Mouse (Mus musculus): ENCODE data around the gene Ptk7.
"Not testable (repeated sequence)": the region's sequence is repeated elsewhere in the genome, so short reads cannot be mapped to it uniquely, and the experiment has no call there.

Ptk7 gene

DNA sequence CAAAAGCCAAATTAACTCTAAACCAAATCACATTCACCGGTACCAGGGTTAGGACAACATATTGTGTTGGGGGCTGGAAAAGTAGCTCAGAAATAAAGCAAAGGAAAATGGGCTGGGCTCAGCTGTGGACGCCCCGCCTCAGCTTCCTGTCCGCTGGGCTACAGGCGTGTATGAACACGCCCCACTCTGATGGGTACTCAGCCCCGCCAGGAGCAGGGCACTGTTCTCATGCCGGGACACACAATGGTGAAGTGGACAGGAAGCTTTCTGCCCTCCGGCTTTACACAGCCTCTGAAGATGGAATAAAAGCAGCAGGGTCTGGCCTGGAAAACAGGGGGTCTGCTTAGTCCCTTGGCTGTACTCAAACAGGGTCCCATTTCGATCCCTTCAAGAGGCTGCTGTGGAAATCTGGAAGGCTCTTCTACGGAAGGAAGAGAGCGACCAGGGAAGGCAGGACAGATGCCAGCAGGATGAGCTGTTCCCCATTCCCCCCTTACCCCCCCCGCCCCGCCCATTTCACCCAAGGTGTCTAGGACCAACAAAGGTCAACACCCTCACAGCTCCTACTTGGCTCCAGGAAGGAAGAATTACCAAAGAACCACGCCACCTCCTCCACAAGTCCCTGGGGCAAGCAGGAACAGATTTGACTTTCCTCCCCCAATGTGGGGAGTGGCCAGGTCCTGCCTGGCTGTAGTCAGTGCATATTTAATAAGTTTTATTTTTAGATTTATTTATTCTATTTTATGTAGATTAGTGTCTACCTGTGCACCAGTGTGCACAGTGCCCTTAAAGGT, 19.4 kb downstream of the Ptk7 start:
- DNase-seq (ENCODE audit: low read depth, low spot score): no peak

DNA sequence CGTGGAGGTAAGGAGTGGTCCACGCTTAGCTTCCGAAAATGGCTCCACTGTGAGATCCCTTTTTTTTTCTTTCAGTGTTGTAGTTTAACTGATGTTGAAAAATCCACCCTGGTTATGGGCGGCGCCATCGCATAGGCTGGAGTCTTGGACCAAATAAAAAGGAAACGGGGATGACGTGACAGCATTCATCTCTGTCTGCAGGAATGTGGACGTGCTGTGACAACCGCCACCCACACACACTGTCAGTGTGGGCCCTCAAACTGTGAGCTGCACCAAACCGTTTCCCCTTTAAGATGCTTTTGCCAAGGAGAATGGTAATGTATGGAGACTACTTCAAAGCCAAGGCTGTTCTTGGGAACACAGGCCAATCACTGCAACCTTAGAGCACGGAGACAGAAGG, 23.3 kb downstream of the Ptk7 start:
- no peak for DNase-seq (ENCODE audit: low read depth, low spot score)

DNA sequence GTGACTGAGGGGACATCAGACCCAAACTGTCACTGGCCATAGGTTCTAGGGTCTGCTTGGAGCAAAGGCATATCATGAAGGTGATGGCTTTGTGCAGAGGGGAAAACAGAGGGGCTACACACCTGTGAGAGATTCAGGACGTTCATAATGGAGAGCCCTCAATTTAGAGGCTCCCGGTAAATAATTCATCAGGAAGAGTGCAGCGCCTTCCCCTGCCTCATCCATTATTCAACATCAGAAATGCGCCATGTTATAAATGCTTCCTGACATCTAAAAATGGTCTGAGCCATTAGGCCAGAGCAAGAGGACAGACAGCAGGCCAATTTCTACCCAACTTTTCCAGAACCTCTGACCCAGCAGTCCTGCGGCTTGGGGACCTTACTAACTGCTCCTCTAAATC, 24.2 kb downstream of the Ptk7 start:
- no peak for DNase-seq (ENCODE audit: low read depth, low spot score)

DNA sequence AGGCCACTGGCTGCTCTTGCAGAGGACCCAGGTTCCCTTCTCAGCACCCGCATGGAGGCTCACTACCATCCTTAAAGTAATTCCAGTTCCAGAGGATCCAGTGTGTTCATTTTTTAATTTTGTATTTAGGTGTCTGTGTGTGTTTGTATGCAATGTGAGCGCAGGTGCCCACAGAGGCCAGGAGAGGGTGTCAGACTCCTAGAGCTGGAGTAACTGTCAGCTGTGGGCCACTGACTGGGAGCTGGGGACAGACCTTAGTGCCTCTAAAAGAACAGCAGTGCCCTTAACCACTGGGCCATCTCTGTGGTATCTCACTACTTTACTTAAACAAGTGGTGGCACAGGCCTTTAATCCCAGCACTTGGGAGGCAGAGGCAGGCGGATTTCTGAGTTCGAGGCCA, 26.1 kb downstream of the Ptk7 start:
- DNase-seq (ENCODE audit: low read depth, low spot score): no peak

DNA sequence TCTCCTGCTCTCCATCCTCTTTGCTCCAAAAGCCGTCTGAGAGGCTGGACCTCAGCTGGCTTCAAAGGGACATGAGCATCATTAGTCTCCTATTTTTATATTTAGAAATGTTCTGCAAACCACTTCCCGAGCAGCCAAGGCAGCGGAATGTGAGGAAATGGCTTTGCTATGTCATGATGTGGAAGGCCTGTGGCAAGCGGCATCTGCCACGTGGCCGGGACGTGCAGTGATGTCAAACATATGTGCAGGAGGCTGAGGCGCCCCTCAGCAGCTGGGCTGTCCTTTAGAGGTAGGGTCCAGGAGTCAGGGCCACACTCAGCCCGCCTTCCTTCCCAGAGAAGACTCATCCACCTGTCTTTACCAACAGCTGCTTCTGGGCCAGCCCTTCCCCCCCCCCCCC, 27.1 kb downstream of the Ptk7 start:
- no peak for DNase-seq (ENCODE audit: low read depth, low spot score)

DNA sequence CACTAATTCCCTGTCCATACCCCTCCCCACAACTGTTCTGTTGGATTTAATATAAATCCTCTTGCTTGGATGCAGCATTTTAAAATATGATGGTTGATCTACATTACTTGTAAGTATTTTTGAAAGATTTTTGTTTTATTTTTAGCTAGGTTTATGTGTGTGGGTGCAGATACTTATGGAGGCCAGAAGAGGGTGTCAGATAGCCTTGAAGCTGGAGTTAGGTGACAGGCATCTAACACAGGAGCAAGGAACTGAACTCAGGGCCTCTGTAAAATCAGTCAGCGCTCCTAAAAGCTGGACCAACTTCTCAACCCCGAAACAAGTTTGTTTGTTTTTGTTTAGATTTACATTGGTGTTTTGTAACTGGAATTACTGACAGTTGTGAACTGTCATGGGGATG, 28.7 kb downstream of the Ptk7 start:
- DNase-seq (ENCODE audit: low read depth, low spot score): peak; percentile 71

DNA sequence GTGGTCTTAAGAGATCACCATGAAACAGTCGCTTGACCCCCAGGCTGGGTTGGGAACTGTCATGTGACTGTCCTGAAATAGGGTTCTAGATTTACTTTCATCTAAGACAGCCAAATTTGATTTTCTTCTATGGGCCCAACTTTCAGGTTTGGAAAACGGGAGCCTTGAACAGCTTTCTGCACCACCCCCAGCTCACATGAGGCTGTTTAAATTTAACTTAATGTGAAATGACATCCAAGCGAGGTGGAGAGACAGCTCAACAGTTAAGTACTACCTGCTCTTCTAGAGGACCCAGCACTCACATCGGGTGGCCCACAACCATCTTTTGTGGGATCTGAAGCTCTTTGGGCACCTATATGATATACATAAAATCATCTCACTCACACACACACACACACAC, 30.3 kb downstream of the Ptk7 start:
- DNase-seq (ENCODE audit: low read depth, low spot score): no peak

DNA sequence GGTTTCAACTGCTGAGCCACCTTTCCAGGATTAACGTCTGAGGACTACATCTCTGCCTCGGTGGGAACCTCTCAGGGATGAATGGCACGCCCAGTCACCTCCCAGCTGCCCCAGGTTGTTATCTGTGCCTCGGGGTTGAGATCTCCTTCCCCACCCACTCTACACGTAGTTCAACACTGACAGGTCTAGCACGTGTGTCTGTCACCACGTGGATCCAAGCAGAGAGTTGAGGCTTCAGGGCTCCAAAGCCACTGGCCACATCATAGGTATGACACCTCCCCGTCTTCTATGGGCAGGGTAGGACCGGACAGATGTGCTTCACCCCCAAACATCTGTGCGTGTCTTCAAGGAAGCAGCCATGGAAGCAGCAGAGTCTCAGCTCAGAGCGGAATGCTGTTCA, 31.3 kb downstream of the Ptk7 start:
- DNase-seq (ENCODE audit: low read depth, low spot score): no peak

DNA sequence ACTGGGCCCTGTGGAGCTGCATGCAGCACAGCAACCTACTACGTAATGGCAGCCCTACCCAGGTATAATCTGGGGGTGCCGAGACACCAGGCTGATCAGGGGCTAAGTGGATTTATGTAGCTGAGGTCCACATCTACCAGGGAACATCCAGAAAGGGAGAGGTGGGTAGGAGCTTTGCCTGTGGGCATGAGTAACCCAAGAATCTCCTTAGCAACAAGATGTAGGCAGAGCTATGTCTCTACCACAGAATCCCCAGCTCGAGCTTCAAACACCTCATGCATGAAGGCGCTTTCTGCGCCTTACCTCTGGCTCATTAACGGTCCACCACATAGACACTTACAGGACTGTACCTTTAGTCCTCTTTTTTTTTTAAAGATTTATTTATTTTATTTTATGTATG, 34.0 kb downstream of the Ptk7 start:
- no peak for DNase-seq (ENCODE audit: low read depth, low spot score)

DNA sequence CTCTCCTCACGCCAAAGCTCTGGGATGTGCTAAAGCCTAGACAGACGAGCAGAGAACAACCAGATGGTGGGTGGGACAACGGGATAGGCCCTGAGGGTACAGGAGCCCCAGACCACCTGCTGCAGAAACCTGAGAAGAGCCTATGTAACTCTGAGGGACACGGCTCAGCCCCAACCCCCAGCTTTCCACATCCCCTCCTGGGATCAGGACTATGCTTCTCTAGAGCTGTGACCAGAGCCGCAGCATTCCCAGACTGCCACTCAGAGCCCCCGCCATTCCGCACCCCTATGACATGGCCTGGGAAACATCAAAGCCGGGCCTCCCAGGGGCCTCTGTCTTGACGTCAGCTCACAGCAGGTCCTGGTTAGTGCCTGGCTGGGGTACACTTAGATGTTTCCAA, 34.7 kb downstream of the Ptk7 start:
- no peak for DNase-seq (ENCODE audit: low read depth, low spot score)

DNA sequence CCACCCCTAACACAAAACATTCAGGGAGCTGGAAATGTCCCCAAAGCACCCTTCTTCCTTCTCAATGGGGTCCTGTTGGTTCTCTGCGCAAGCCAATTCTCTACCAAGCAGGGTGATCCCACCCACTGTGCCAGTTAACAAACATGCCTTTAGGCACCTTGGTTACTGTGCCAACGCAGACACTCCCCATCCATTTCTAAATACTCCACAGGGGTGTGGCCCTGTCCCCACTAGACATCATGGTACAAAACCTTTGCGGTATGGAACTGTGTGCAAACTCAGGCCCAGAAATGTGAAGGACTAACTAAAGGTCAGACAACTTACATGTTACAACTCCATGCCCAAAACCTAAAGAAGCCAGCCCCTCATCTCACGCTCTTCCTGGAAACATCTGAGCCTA, 36.2 kb downstream of the Ptk7 start:
- DNase-seq (ENCODE audit: low read depth, low spot score): no peak

DNA sequence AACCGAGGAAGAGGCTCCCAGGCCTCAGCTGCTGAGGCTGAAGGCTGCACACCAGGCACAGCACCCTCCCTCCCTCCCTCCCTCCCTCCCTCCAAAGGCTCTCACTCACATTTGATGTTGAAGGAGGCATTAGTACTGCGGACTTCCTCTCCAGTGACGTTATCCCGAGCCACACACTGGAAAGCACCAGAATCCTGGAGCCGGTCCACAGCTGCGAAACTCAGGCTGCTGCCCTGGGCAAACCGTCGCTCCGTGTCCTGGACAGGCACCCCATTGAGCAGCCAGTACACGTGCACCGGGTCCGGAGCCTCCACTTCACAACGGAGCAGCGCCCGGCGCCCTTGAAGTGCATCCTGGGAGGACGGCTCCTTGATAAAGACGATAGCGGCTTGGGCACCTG, 37.9 kb downstream of the Ptk7 start:
- DNase-seq (ENCODE audit: low read depth, low spot score): no peak

DNA sequence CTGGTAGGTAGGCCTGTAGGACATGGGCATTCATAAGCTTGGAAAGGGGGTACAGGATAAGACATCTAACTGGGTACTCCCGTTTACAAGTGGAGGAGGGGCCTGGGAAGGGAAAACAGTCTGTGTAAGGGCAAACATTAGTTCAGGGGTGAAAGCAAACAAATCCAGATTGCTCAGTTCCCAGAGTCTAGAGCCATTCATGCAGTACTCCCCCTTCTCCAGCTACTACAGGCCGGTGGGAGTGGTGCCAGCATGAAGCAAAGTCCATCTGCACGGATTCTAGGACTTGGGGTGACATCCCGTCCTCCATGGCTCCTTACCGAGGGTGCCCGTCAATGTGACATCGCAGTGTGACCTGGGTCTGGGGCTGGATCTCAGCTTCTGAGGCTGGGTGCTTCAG, 38.9 kb downstream of the Ptk7 start:
- DNase-seq (ENCODE audit: low read depth, low spot score): no peak

DNA sequence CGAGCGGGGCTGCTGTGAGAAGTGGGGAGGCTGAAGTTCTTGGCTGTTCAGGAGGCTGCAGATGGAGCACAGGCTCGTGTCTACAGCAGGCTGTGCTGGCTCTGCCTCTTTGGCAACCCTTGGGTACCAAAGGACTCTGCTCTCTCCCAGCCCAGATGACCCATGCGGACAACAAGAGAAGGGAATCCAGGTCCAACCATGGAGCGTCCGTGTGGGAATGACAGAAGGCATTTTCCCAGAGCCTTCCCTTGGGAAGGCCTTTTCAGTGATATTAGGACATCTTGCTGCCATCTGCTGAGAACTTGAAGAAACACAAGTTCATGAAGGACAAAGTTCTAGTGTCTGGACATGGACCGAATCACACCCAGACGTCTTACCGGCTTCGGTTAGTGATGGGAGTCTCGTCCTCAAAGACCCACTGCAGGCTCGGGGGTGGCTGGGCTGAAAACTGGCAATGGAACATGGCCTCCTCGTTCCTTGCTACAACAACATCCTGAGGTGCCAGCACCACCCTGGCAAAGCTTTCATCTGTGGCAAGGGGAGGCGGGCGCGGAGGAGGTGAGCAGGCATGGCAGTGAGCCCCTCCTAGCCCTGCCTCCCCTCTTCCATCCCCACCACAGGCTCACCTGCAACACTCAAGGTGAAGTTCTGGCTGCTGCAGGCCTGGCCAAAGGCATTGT, 39.5 kb downstream of the Ptk7 start:
- DNase-seq (ENCODE audit: low read depth, low spot score): no peak

DNA sequence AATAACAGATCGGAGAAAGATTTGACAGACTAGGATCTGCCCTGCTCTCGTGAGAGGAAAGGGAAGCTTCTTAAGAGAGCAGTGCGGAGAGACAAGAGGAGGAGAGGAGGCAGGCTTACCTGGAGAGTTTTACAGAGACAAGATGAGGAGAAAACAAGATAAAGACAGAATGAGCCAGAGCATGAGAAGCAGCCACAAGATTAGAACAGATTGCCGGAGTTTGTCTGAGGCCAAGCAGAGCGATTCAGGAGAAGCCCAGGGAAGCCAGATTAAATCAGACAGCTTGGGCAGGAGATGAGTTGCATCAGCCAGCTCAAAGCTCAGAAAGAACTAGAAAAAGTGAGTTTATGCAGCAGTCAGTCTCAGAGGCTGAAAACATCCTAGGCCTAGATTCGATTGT, 40.4 kb downstream of the Ptk7 start:
- no peak for DNase-seq (ENCODE audit: low read depth, low spot score)

DNA sequence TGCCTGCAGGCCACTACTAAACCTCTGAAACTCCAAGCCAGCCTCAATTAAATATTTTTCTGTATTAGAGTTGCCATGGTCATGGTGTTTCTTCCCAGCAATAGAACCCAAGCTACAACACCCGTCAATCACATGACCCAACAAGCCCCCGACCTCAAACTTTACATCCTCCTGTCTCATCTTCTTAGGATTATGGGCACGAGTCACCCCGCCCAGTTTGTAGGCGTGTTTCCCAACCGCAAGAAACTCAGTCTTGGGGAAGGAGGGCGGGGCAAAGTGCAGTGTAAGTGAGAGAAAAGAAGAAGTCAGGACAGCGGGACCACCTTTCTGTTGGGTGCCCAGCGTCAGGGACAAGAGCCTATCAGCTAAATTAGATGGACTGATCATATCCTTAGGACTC, 41.1 kb downstream of the Ptk7 start:
- DNase-seq (ENCODE audit: low read depth, low spot score): no peak

DNA sequence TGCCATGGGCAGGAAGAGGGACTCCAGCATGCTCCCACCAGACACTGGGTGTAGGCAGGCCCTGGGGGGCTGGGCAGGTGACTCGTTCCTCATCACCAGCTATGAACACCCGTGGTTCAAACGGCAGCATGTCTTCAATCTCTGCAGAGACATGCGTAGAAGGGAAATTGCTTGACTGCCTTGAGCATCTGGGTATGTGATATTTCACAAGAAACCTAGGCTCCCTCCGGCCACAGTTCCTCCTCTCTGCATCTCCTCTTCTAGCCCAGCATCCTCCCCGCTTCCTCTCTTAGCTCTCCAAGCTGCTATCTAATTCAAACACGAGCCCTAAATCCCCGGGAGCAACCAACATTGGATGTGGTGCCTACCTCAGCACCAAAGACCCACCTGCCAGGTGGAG, 43.0 kb downstream of the Ptk7 start:
- no peak for DNase-seq (ENCODE audit: low read depth, low spot score)

DNA sequence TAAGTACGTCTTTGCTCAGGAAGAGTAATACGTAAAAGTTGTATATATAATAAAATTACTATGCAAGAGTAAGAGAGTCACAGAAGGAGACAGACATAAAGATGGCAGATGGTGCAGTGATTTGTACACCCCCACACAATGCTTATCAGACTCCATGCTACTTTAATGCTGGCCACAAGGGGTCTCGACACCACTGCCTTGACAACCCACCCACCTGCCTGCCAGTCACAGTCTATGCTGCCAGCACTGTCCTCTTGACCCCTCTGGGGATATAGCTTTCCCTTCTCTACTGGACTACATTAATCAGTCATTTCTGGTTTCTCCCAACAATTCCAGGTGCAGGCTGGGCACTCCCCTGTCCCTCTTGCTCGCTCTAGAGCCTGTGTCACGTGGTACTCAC, 50.7 kb downstream of the Ptk7 start:
- DNase-seq (ENCODE audit: low read depth, low spot score): no peak

DNA sequence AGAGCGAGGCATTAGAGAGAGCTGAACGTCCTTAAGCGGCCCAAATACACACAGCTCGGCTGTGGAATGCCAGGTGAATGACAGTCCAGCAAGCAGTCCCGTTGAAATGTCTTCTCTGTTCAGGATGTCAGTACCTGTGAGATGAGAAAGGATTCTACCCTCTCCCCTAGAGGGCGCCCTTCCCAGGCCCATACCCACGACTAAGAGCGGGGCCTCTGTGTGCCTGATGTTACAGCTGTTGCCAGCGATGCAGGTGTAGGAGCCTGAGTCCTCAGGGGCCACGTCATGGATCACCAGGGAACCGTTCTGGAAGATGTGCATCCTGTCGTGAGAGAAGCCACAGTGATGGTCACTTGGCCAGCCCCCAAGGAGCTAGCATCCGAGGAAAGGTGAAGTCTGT, 53.2 kb downstream of the Ptk7 start:
- peak; percentile 59 for DNase-seq (ENCODE audit: low read depth, low spot score)

DNA sequence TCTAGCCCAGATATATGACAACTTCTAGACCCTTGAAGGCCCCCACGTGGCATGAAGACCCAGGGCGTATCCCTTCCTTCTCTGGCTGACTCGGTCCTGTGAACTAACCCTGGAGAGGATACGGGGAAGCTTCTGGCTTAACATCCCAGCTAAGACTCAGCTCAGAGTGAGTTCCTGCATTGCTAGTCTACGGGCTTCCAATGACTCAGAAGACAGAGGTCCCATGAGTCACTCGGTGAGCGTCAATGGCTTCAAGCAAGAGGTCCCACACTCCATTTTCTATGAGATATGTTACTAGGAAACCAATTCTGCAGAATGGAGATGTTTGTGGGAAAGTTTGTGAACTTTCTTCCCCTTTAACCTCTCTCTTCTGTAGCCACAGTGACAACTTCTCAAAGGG, 54.8 kb downstream of the Ptk7 start:
- no peak for DNase-seq (ENCODE audit: low read depth, low spot score)

DNA sequence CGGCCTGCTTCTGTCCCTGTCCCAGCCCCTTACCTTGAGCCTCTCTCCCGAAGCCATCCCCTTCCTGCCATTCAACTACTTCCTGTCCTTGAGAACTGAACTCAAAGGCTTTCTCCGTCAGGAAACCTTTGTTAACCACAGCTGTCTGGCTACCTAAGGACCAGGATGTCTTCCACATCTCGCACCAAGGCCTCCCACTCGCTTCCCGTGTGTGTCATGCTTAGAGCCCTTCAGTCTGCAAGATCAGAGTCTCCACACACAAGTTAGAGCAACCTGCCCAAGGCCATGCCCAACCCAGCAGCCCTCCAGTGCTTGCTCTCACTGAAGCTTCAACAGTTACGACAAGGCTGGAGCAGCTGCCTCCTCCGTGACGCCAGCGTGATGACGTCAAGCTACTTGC, 58.3 kb downstream of the Ptk7 start:
- no peak for DNase-seq (ENCODE audit: low read depth, low spot score)

DNA sequence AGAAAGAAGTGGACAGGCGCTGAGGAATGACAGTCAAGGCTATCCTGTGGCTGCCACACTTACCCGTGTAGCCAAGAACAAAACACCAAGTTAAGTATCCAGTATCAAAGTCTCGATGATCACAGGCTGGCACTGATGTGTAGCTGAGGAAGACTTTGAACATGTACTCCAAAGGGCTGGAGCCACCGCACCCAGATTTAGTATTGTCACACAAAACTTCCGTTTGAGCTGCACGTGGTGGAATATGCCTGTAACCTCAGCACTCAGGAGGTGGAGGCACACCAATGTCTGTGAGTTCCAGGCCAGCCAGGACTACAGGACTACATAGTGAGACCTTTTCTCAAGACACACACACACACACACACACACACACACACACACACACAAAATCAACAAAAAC, 70.2 kb downstream of the Ptk7 start:
- DNase-seq (ENCODE audit: low read depth, low spot score): no peak

DNA sequence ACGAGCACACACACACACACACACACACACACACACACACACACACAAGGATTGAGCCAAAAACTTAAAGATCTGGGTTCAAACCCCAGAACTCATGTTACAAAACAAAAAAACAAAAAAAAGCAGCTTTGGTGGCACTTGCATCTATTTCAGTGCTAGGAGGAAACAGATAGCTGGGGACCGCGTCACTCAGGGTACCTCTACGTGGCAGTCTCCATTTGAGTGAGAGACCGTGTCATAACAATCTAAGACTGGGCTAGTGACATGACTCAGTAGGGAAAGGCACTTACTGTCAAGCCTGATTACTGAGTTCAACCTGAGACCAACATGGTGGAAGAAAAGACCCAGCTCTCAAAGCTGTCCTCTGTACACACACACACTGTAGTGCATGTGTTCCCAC, 71.2 kb downstream of the Ptk7 start:
- DNase-seq (ENCODE audit: low read depth, low spot score): no peak

DNA sequence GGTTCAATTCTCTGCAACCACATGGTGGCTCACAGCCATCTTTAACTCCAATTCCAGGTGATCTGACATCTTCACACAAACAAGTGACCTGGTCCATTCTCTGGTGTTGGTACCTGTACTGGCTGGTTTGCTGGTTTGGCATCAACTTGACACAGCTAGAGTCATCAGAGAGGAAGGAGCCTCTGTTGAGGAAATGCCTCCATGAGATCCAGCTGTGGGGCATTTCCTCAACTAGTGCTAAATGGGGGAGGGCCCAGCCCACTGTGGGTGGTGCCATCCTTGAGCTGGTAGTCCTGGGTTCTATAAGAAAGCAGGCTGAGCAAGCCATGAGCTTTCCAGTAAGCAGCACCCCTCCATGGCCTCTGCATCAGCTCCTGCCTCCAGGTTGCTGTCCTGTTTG, 72.0 kb downstream of the Ptk7 start:
- not testable (repeated sequence) for DNase-seq (ENCODE audit: low read depth, low spot score)
